Mouse (Mus musculus) heart, adult 2 months (tissue): ENCODE results near the gene Cutal. TPM values are rescaled to one million over a fixed set of nuclear protein-coding genes. Genes with fewer than 3 reads are reported as not detected.

Source experiments
- DNase-seq, 2 experiments: peaks; one replicate each; pipeline ENCODE4 v3.0.0; 2021
- H3K27ac ChIP-seq: fragments of 200-600 bp; 2 replicates; pipeline ENCODE4 v1.8.1; 2022
- H3K27me3 ChIP-seq: fragments of 200-500 bp; 2 replicates; pipeline ENCODE4 v1.6.1; 2012; ENCODE audit warnings: mild to moderate bottlenecking, low read length, inconsistent platforms, mixed read lengths; ENCODE audit not compliant: control insufficient read depth, insufficient read depth
- H3K36me3 ChIP-seq: fragments of 200-500 bp; 2 replicates; pipeline ENCODE4 v1.6.1; 2012; ENCODE audit warnings: low read length, inconsistent platforms; ENCODE audit not compliant: control insufficient read depth, insufficient read depth
- H3K4me1 ChIP-seq: fragments of 200-500 bp; 2 replicates; pipeline ENCODE4 v1.6.1; 2011; ENCODE audit warnings: low read length; ENCODE audit not compliant: control insufficient read depth, insufficient read depth
- H3K4me3 ChIP-seq: fragments of 200-600 bp; 2 replicates; pipeline ENCODE4 v1.8.1; 2022
- H3K79me2 ChIP-seq: fragments of 200-500 bp; replicated peaks from 2 replicates; pipeline ENCODE4 v1.6.1; 2012; ENCODE audit warnings: mild to moderate bottlenecking, inconsistent platforms, low read length, moderate library complexity, mixed read lengths; ENCODE audit not compliant: control insufficient read depth, insufficient read depth
- H3K9ac ChIP-seq: fragments of 200-500 bp; 2 replicates; pipeline ENCODE4 v1.6.1; 2012; ENCODE audit warnings: low read depth, mild to moderate bottlenecking, control low read depth, inconsistent platforms, low read length, mixed read lengths
- CTCF ChIP-seq: fragments of 200-600 bp; IDR thresholded peaks from 2 replicates; pipeline ENCODE4 v1.8.1; 2022; ENCODE audit warnings: antibody characterized with exemption, mild to moderate bottlenecking, moderate library complexity
- EP300 ChIP-seq: fragments of 200-500 bp; IDR thresholded peaks from 2 replicates; pipeline ENCODE4 v1.6.1; 2011; ENCODE audit warnings: low read depth, low read length, control low read depth; ENCODE audit not compliant: insufficient read depth
- POLR2A ChIP-seq: fragments of 200-500 bp; IDR thresholded peaks from 2 replicates; pipeline ENCODE4 v1.6.1; 2011; ENCODE audit warnings: mild to moderate bottlenecking, low read depth, low read length, control low read depth; ENCODE audit not compliant: insufficient read depth
- WGBS: fragments of 180-500 bp; shearing (Covaris S2); methylation state at CpG from one replicate; pipeline ENCODE4 v1.1.7; 2018; 5-methylcytosine and 5-hydroxymethylcytosine counted together
- intact Hi-C: fragments of 180-260 bp; cut with DNase I; formaldehyde crosslinking; loops from one replicate; pipeline ENCODE4 v1.15.1; 2025
- polyA plus RNA-seq: library from polyadenylated mRNA; depleted of rRNA; stranded (reverse); fragments of >200 nt; gene quantifications from 2 replicates; pipeline ENCODE4 v1.2.3, GENCODE M21; 2012; rRNA removed
- total RNA-seq, 2 experiments: library from RNA; stranded (reverse); gene quantifications; 2 replicates each; pipeline ENCODE4 v1.2.3; 2021

Cutal gene
- total and polyA plus RNA-seq, 3 experiments, result 0.37 to 1.7 (median 0.61) TPM

GRCm38 (mm10) chr2:34940246-34940645, 66.0 kb downstream of the Cutal start:
- no peak overlapping the region for H3K9ac ChIP-seq
- H3K27ac ChIP-seq, result no peak overlapping the region
- no peak for DNase-seq
- no peak for TF ChIP-seq CTCF
- no peak for TF ChIP-seq POLR2A
- no peak for TF ChIP-seq EP300
- 83% methylated on average over 5 of the region's 5 CpGs for WGBS
- no peak overlapping the region for H3K4me3 ChIP-seq
- no peaks in the 10 kb centered on the region for H3K36me3 ChIP-seq
- intact Hi-C loops, result no loop called here
- H3K27me3 ChIP-seq, result no peaks in the 10 kb centered on the region
- H3K4me1 ChIP-seq, result peaks cover 8% of the 10 kb centered on the region
- no peaks in the 10 kb centered on the region for H3K79me2 ChIP-seq

- Histone ChIP-seq H3K36me3 (no peaks in the 10 kb centered on the region), H3K4me1 (peaks cover 9% of the 10 kb centered on the region), H3K27me3 (no peaks in the 10 kb centered on the region), H3K9ac (no peak overlapping the region), H3K4me3 (no peak overlapping the region), H3K79me2 (no peaks in the 10 kb centered on the region), H3K27ac (no peak overlapping the region)
- TF ChIP-seq CTCF, result no peak
- TF ChIP-seq EP300, result no peak
- no peak for TF ChIP-seq POLR2A
- intact Hi-C loops, result no loop called here
- DNase-seq, result no peak
- 76% methylated on average over 11 of the region's 11 CpGs for WGBS
Measured at GRCm38 (mm10) chr2:34941061-34941675, 67.0 kb downstream of the Cutal start.

Other genes starting within 250 kb of the Cutal start
- 10 to 100 TPM; 35.5 to 36.7 TPM for gene Gapvd1, start 119.2 kb upstream of the Cutal start, total RNA-seq
- gene Gapvd1, start 119.2 kb upstream of the Cutal start, polyA plus RNA-seq, result 10.2 and 17.7 TPM in 2 replicates
- 100 to 1,000 TPM; 752 to 818 TPM for gene Hspa5, start 102.4 kb upstream of the Cutal start, total RNA-seq
- 427 and 503 TPM in 2 replicates for gene Hspa5, start 102.4 kb upstream of the Cutal start, polyA plus RNA-seq
- gene Rabepk, start 74.5 kb upstream of the Cutal start, total RNA-seq, result 10 to 100 TPM; 12.1 to 13.3 TPM
- 19.3 and 23.4 TPM in 2 replicates for gene Rabepk, start 74.5 kb upstream of the Cutal start, polyA plus RNA-seq
- gene Fbxw2, start 48.1 kb upstream of the Cutal start, total RNA-seq, result 10 to 100 TPM; 40.2 to 45.3 TPM
- gene Fbxw2, start 48.1 kb upstream of the Cutal start, polyA plus RNA-seq, result 29.5 and 49.2 TPM in 2 replicates
- gene Gm34653, start 41.4 kb upstream of the Cutal start, total RNA-seq, result not detected
- gene Gm34653, start 41.4 kb upstream of the Cutal start, polyA plus RNA-seq, result not detected in 2 replicates
- 10 to 100 TPM; 11.3 to 12.9 TPM for gene Psmd5, start 572 bp downstream of the Cutal start, total RNA-seq
- 8.1 and 13.8 TPM in 2 replicates for gene Psmd5, start 572 bp downstream of the Cutal start, polyA plus RNA-seq
- gene Phf19, start 39.6 kb downstream of the Cutal start, total RNA-seq, result 1 to 10 TPM in 1 of 2 experiments, under 1 TPM in 1; 0.76 to 1.1 TPM
- 0.80 and 0.91 TPM in 2 replicates for gene Phf19, start 39.6 kb downstream of the Cutal start, polyA plus RNA-seq
- 1 to 10 TPM; 1.2 TPM for gene Traf1, start 87.4 kb downstream of the Cutal start, total RNA-seq
- 2.0 and 2.5 TPM in 2 replicates for gene Traf1, start 87.4 kb downstream of the Cutal start, polyA plus RNA-seq
- not detected for gene Hc, start 187.0 kb downstream of the Cutal start, total RNA-seq
- gene Hc, start 187.0 kb downstream of the Cutal start, polyA plus RNA-seq, result 0.06 and 0.26 TPM in 2 replicates
- not detected for gene AI182371, start 227.1 kb downstream of the Cutal start, total RNA-seq
- gene AI182371, start 227.1 kb downstream of the Cutal start, polyA plus RNA-seq, result 0.14 and 0.35 TPM in 2 replicates
- 1 to 10 TPM; 5.0 to 5.3 TPM for gene Cntrl, start 235.1 kb downstream of the Cutal start, total RNA-seq
- gene Cntrl, start 235.1 kb downstream of the Cutal start, polyA plus RNA-seq, result 6.5 and 8.1 TPM in 2 replicates